Mouse (Mus musculus): ENCODE data around the gene Ppm1m. TPM values are rescaled to one million over a fixed set of nuclear protein-coding genes. Genes with fewer than 3 reads are reported as not detected.
"Not testable (repeated sequence)": the region's sequence is repeated elsewhere in the genome, so short reads cannot be mapped to it uniquely, and the experiment has no call there.

The Ppm1m gene
- polyA plus RNA-seq, 1 experiment from 2014 or later = 30.3 TPM

- Histone ChIP-seq H3K9ac (ENCODE audit: low read length) (no peak overlapping the region), H3K36me3 (ENCODE audit: control insufficient read depth, insufficient read depth, low read length) (peaks cover 3% of the 10 kb centered on the region; the same call in 1 of the 2 replicates), H3K4me2 (ENCODE audit: low read depth) (peak overlapping the region; percentile 78), H3K27ac (ENCODE audit: low read depth, low read length) (no peak overlapping the region), H3K9me3 (ENCODE audit: control insufficient read depth, low read length) (no peaks in the 10 kb centered on the region), H3K4me3 (ENCODE audit: low read depth, low read length) (peak overlapping the region; percentile 97; the same call in 1 of the 2 replicates), H3K27me3 (ENCODE audit: control insufficient read depth, insufficient read depth, low read length) (no peaks in the 10 kb centered on the region), H3K4me1 (ENCODE audit: control insufficient read depth, insufficient read depth, low read length) (peaks cover 8% of the 10 kb centered on the region)
- DNase-seq (ENCODE audit: low spot score) = no peak
- ATAC-seq (ENCODE audit: insufficient read depth, low FRiP score, low TSS enrichment) = no peak
- WGBS = 78% methylated on average over 2 of the region's 2 CpGs
Measured at GRCm38 (mm10) chr9:106173363-106173762, 26.2 kb downstream of the Ppm1m start.

DNA sequence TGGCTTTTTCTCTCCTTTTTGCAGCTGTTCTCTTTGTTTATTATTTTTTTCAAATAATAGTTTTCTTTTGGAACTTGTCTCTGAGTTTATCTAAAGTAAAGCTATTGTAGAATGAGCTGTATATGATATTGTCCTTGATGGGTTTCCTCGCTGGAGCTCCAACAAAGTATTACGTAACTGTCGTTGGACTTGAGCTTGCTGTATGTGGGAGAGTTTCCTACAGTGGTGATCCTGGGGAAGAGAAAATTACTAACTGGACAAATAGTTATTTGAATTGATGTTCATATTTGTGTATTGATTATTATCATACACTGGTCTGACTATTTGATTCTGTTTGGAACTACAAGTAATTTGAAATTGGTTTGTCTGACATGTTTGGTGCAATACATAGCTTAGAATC is 27.0 kb downstream of the Ppm1m start:
- peaks cover 8% of the 10 kb centered on the region for H3K4me1 ChIP-seq (ENCODE audit: control insufficient read depth, insufficient read depth, low read length)
- ATAC-seq (ENCODE audit: insufficient read depth, low FRiP score, low TSS enrichment) (no peak), DNase-seq (ENCODE audit: low spot score) (no peak)
- no peaks in the 10 kb centered on the region for H3K9me3 ChIP-seq (ENCODE audit: control insufficient read depth, low read length)
- no peak overlapping the region for H3K27ac ChIP-seq (ENCODE audit: low read depth, low read length)
- no peaks in the 10 kb centered on the region for H3K27me3 ChIP-seq (ENCODE audit: control insufficient read depth, insufficient read depth, low read length)
- no peak overlapping the region for H3K9ac ChIP-seq (ENCODE audit: low read length)
- peak overlapping the region; percentile 97 for H3K4me3 ChIP-seq (ENCODE audit: low read depth, low read length)
- peak overlapping the region; percentile 78 for H3K4me2 ChIP-seq (ENCODE audit: low read depth)
- H3K36me3 ChIP-seq (ENCODE audit: control insufficient read depth, insufficient read depth, low read length) = 0 out of 2 replicates have a peak, but pooled peaks cover 3% of the 10 kb centered on the region
- 59% methylated on average over 3 of the region's 3 CpGs for WGBS

DNA sequence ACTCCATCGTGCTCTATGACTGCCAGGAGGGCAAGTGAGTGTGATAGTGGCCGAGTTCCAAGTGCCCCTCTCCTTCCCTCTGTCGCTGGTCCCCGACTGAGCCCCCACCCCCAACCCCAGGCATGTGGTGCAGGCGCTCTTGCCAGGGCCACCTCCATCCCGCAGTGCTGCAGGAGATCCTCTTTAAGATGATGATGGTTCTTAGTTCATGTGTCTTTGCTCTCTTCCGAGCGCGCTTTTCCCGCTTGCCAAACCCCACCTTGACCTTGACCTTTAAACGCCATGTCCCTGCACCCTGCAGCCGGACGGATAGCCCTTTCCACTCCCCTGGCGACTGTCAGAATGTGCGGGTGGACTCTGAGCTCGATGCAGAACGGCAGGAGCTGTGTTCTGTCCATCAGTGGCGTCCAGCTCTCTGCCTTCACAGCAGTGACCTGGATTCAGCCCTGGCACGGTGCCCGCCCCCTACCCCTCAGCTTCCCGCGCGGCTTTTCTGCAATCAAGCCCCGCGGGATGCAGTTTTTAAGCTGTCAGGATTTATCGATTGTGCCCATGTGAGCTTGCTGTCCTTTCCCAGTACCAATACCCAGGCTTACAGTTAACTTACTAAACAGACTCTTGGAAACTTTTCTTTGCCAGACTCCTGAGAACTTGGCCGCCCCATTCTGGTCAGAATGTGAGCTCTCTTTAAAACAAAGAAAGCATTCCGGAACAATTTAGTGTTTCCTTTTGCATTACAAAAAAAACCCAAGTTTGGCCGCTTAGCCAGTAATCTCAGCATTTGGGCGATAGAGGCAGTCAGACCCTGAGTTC is 28.0 kb downstream of the Ppm1m start:
- H3K27ac ChIP-seq (ENCODE audit: low read depth, low read length) = peak overlapping the region; percentile 96
- WGBS = under 1% methylated on average over 30 of the region's 30 CpGs
- ATAC-seq (ENCODE audit: insufficient read depth, low FRiP score, low TSS enrichment) (peak; percentile 67), DNase-seq (ENCODE audit: low spot score) (peak; percentile 55)
- no peaks in the 10 kb centered on the region for H3K36me3 ChIP-seq (ENCODE audit: control insufficient read depth, insufficient read depth, low read length)
- peak overlapping the region; percentile 78 for H3K4me2 ChIP-seq (ENCODE audit: low read depth)
- peak overlapping the region; percentile 97 for H3K4me3 ChIP-seq (ENCODE audit: low read depth, low read length)
- peaks cover 8% of the 10 kb centered on the region for H3K4me1 ChIP-seq (ENCODE audit: control insufficient read depth, insufficient read depth, low read length)
- no peaks in the 10 kb centered on the region for H3K9me3 ChIP-seq (ENCODE audit: control insufficient read depth, low read length)
- no peaks in the 10 kb centered on the region for H3K27me3 ChIP-seq (ENCODE audit: control insufficient read depth, insufficient read depth, low read length)
- H3K9ac ChIP-seq (ENCODE audit: low read length) = peak overlapping the region; percentile 98

- ATAC-seq (ENCODE audit: insufficient read depth, low FRiP score, low TSS enrichment) (peak; percentile 87), DNase-seq (ENCODE audit: low spot score) (peak; percentile 94)
- peak within 1 kb of the TSS; percentile 96 for H3K27ac ChIP-seq (ENCODE audit: low read depth, low read length)
- peak within 1 kb of the TSS; percentile 97 for H3K4me3 ChIP-seq (ENCODE audit: low read depth, low read length)
- H3K4me1 ChIP-seq (ENCODE audit: control insufficient read depth, insufficient read depth, low read length) = peaks cover 8% of the 10 kb centered on the region
- no peaks in the 10 kb centered on the region for H3K9me3 ChIP-seq (ENCODE audit: control insufficient read depth, low read length)
- H3K27me3 ChIP-seq (ENCODE audit: control insufficient read depth, insufficient read depth, low read length) = no peaks in the 10 kb centered on the region
- peak within 1 kb of the TSS; percentile 78 for H3K4me2 ChIP-seq (ENCODE audit: low read depth)
- H3K9ac ChIP-seq (ENCODE audit: low read length) = peak within 1 kb of the TSS; percentile 98
- 0% methylated on average over 78 of the region's 81 CpGs for WGBS
- no peaks in the 10 kb centered on the region for H3K36me3 ChIP-seq (ENCODE audit: control insufficient read depth, insufficient read depth, low read length)
Measured at GRCm38 (mm10) chr9:106170556-106171345, 28.8 kb downstream of the Ppm1m start, which contains the start of gene Wdr82. Gene Wdr82, plus strand, starts transcription at chr9:106170928.

DNA sequence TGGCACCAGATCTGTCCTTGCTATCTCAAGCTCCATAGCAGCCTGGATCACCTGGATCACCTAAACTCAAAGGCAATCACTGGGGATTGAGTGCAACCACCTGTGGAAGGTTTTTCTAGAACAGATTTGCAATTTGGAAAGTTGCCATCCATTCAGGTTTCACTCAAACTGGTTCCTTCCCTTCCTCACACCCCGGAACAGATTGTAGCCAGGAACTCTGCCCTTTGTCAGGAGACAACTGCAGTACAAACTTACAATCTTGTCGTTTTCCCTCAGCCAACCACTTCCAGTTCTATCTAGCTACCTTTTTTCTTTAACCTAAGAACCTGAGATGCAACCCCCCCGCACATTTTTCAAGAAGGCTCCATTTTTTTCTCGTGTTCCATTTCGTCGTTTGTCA is 29.6 kb downstream of the Ppm1m start:
- H3K9me3 ChIP-seq (ENCODE audit: control insufficient read depth, low read length) = no peaks in the 10 kb centered on the region
- no peaks in the 10 kb centered on the region for H3K27me3 ChIP-seq (ENCODE audit: control insufficient read depth, insufficient read depth, low read length)
- 38% methylated on average over 6 of the region's 6 CpGs for WGBS
- H3K4me3 ChIP-seq (ENCODE audit: low read depth, low read length) = no peak overlapping the region
- H3K9ac ChIP-seq (ENCODE audit: low read length) = no peak overlapping the region
- H3K36me3 ChIP-seq (ENCODE audit: control insufficient read depth, insufficient read depth, low read length) = no peaks in the 10 kb centered on the region
- DNase-seq (ENCODE audit: low spot score) = no peak
- no peak overlapping the region for H3K27ac ChIP-seq (ENCODE audit: low read depth, low read length)
- no peak overlapping the region for H3K4me2 ChIP-seq (ENCODE audit: low read depth)
- peaks cover 8% of the 10 kb centered on the region for H3K4me1 ChIP-seq (ENCODE audit: control insufficient read depth, insufficient read depth, low read length)
- no peak for ATAC-seq (ENCODE audit: insufficient read depth, low FRiP score, low TSS enrichment)

DNA sequence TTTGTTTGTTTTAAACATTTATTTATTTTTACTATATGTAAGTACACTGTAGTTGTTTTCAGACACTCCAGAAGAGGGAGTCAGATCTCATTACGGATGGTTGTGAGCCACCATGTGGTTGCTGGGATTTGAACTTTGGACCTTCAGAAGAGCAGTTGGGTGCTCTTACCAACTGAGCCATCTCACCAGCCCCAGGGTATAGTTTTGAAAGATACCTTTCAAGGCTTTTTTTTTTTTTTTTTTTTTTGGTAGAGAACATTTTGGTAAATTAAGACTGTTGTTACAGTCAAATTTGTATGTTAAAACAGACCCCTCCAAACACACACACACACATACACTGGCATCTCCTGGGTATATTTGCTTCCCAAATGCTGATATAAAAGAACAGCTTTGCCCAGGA is 30.5 kb downstream of the Ppm1m start:
- H3K27ac ChIP-seq (ENCODE audit: low read depth, low read length); H3K9me3 ChIP-seq (ENCODE audit: control insufficient read depth, low read length); ATAC-seq (ENCODE audit: insufficient read depth, low FRiP score, low TSS enrichment); H3K9ac ChIP-seq (ENCODE audit: low read length); H3K4me3 ChIP-seq (ENCODE audit: low read depth, low read length); H3K4me1 ChIP-seq (ENCODE audit: control insufficient read depth, insufficient read depth, low read length); H3K36me3 ChIP-seq (ENCODE audit: control insufficient read depth, insufficient read depth, low read length); H3K27me3 ChIP-seq (ENCODE audit: control insufficient read depth, insufficient read depth, low read length); H3K4me2 ChIP-seq (ENCODE audit: low read depth); DNase-seq (ENCODE audit: low spot score): not testable (repeated sequence)
- WGBS = 75% methylated on average over 1 of the region's 1 CpGs

DNA sequence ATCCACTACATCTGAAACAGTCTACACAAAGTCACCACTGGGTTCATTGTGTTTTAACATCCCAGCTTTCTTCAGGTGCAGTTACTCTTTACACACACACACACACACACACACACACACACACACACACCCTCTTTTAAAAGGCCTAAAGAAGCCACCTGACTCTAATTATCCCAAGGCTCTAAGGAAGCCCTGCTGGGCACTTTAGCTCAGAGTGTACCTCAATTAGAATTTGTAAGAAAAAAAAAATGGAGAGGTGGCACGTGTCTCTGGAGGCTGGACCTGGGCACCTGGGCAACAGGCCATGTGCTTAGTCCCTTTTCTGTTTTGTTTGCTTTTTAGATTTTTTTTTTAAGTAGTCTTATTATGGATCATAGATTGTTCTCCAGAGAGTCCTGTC is 31.8 kb downstream of the Ppm1m start:
- 27% methylated on average over 1 of the region's 1 CpGs for WGBS
- H3K9me3 ChIP-seq (ENCODE audit: control insufficient read depth, low read length) = no peaks in the 10 kb centered on the region
- H3K4me2 ChIP-seq (ENCODE audit: low read depth) = no peak overlapping the region
- no peak overlapping the region for H3K4me3 ChIP-seq (ENCODE audit: low read depth, low read length)
- no peak overlapping the region for H3K27ac ChIP-seq (ENCODE audit: low read depth, low read length)
- H3K4me1 ChIP-seq (ENCODE audit: control insufficient read depth, insufficient read depth, low read length) = peaks cover 3% of the 10 kb centered on the region
- no peaks in the 10 kb centered on the region for H3K27me3 ChIP-seq (ENCODE audit: control insufficient read depth, insufficient read depth, low read length)
- DNase-seq (ENCODE audit: low spot score) (no peak), ATAC-seq (ENCODE audit: insufficient read depth, low FRiP score, low TSS enrichment) (no peak)
- H3K36me3 ChIP-seq (ENCODE audit: control insufficient read depth, insufficient read depth, low read length) = no peaks in the 10 kb centered on the region
- H3K9ac ChIP-seq (ENCODE audit: low read length) = no peak overlapping the region

DNA sequence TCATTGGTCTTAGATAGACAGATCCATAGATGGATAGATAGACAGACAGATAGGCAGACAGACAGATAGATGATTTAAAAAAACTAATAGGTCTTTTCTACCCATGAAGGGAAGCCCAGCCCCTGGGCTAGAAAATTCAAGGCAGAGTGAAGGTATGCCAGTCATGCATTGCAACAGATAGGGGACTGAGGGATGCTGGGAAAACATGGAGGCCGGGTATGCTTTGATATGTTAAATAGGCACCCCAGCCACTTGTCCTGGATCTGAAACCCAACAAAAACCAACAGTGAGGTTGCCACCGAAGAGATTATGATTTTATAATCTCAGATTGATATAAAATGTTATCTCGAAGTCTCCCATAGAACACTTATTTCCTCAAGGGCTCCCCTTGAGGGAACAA is 32.3 kb downstream of the Ppm1m start:
- Histone ChIP-seq H3K4me2 (ENCODE audit: low read depth) (no peak overlapping the region), H3K9me3 (ENCODE audit: control insufficient read depth, low read length) (no peaks in the 10 kb centered on the region), H3K27ac (ENCODE audit: low read depth, low read length) (no peak overlapping the region), H3K36me3 (ENCODE audit: control insufficient read depth, insufficient read depth, low read length) (no peaks in the 10 kb centered on the region), H3K9ac (ENCODE audit: low read length) (no peak overlapping the region), H3K4me1 (ENCODE audit: control insufficient read depth, insufficient read depth, low read length) (no peaks in the 10 kb centered on the region), H3K4me3 (ENCODE audit: low read depth, low read length) (no peak overlapping the region), H3K27me3 (ENCODE audit: control insufficient read depth, insufficient read depth, low read length) (no peaks in the 10 kb centered on the region)
- WGBS = 84% methylated on average over 3 of the region's 3 CpGs
- ATAC-seq (ENCODE audit: insufficient read depth, low FRiP score, low TSS enrichment) = no peak
- DNase-seq (ENCODE audit: low spot score) = no peak

All from neural tube, embryonic 11.5 days (tissue).